Mouse (Mus musculus): ENCODE data around the gene Ptger4. TPM values are rescaled to one million over a fixed set of nuclear protein-coding genes. Genes with fewer than 3 reads are reported as not detected.

Gene Ptger4
- total and polyA plus RNA-seq, 2 experiments, result 0.09 to 0.65 TPM

GRCm38 (mm10) chr15:5173217-5173820, 70.7 kb downstream of the Ptger4 start:
- WGBS, result 66% methylated on average over 12 of the region's 12 CpGs
- H3K4me1 ChIP-seq (ENCODE audit: control insufficient read depth, insufficient read depth, low read length), result peaks cover 8% of the 10 kb centered on the region
- peak; percentile 84 for DNase-seq (ENCODE audit: extremely low read depth, low read depth, low spot score)
- H3K36me3 ChIP-seq (ENCODE audit: control insufficient read depth, insufficient read depth, low read length), result peaks cover 24% of the 10 kb centered on the region
- TF ChIP-seq CTCF (IDR thresholded peaks at IDR 0.05; ENCODE audit: low read depth, low read length) (no peak), POLR2A (IDR thresholded peaks at IDR 0.05; ENCODE audit: extremely low read depth, insufficient read depth, low read length) (no peak)
- no peak overlapping the region for H3K4me3 ChIP-seq (ENCODE audit: insufficient read depth, low read depth, low read length)
- H3K27me3 ChIP-seq (ENCODE audit: control insufficient read depth, insufficient read depth, low read length), result no peaks in the 10 kb centered on the region
- H3K27ac ChIP-seq (replicated peaks; ENCODE audit: insufficient read depth, low read depth, low read length), result peak overlapping the region; percentile 55; the same call in 1 of the 2 replicates
- no peaks in the 10 kb centered on the region for H3K79me2 ChIP-seq (ENCODE audit: control insufficient read depth, insufficient read depth, low read length)
- H3K9ac ChIP-seq (ENCODE audit: low read depth, low read length), result no peak overlapping the region

DNA sequence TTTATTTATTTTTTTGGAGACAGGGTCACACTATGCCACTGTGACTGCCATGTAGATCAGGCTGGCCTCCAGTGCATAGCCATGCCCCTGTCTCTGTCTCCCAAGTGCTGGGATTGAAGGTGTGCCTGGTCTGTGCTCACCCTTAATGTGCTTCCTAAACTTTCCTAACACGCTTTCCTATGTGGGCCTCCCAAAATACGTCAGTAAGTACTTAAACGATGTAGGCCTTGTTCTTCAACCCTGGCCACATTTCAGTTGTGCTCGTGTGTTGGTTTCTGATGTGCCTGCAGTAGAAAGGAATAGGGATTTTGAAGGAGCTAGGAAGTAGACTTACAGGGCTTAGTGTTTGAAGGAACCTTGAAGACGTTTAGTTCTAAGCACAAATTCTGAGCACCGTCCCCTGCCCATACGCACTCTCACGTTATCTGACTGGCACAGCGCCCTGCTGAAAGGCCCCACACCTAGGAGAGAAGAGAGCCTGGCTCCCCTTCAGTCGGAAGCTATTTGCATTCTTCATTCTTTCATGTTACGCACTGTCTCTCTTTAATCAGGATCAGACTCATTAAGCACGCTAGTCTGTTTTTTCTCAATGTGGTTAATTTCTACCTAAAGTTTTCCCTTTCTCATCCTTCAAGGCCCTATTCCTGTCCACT, 78.7 kb downstream of the Ptger4 start:
- TF ChIP-seq CTCF (IDR thresholded peaks at IDR 0.05; ENCODE audit: low read depth, low read length) (no peak), POLR2A (IDR thresholded peaks at IDR 0.05; ENCODE audit: extremely low read depth, insufficient read depth, low read length) (no peak)
- Histone ChIP-seq H3K27ac (replicated peaks; ENCODE audit: insufficient read depth, low read depth, low read length) (no peak overlapping the region), H3K4me1 (ENCODE audit: control insufficient read depth, insufficient read depth, low read length) (no peaks in the 10 kb centered on the region), H3K79me2 (ENCODE audit: control insufficient read depth, insufficient read depth, low read length) (no peaks in the 10 kb centered on the region; the same call in 1 of the 2 replicates), H3K36me3 (ENCODE audit: control insufficient read depth, insufficient read depth, low read length) (peaks cover 25% of the 10 kb centered on the region), H3K4me3 (ENCODE audit: insufficient read depth, low read depth, low read length) (no peak overlapping the region), H3K27me3 (ENCODE audit: control insufficient read depth, insufficient read depth, low read length) (no peaks in the 10 kb centered on the region), H3K9ac (ENCODE audit: low read depth, low read length) (no peak overlapping the region)
- DNase-seq (ENCODE audit: extremely low read depth, low read depth, low spot score), result no peak
- WGBS, result 92% methylated on average over 12 of the region's 12 CpGs

DNA sequence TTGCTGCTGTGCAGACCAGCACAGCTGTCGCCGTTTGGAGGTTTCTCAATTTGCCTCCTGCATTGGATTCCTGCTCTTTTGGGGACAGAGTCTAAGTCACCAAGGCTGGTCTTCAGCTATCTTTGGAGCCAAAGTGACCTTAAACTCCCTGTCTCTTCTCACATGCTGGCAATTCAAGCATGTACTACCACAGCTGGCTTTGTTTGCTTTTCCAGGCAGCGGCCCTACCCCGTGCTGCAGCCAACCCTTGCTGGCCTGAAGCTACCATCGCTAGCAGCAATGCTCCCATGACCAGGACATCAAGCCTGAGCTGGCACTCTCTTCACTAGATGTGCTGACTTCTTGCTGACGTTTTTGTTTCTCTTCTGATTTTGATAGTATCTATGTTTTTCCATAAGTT, 85.2 kb downstream of the Ptger4 start:
- 12% methylated on average over 6 of the region's 6 CpGs for WGBS
- Histone ChIP-seq H3K36me3 (ENCODE audit: control insufficient read depth, insufficient read depth, low read length) (peaks cover 3% of the 10 kb centered on the region), H3K27me3 (ENCODE audit: control insufficient read depth, insufficient read depth, low read length) (no peaks in the 10 kb centered on the region), H3K9ac (ENCODE audit: low read depth, low read length) (no peak overlapping the region), H3K4me1 (ENCODE audit: control insufficient read depth, insufficient read depth, low read length) (peaks cover 10% of the 10 kb centered on the region), H3K4me3 (ENCODE audit: insufficient read depth, low read depth, low read length) (no peak overlapping the region), H3K27ac (replicated peaks; ENCODE audit: insufficient read depth, low read depth, low read length) (no peak overlapping the region), H3K79me2 (ENCODE audit: control insufficient read depth, insufficient read depth, low read length) (peaks cover 10% of the 10 kb centered on the region; the same call in 1 of the 2 replicates)
- no peak for TF ChIP-seq CTCF (IDR thresholded peaks at IDR 0.05; ENCODE audit: low read depth, low read length)
- TF ChIP-seq POLR2A (IDR thresholded peaks at IDR 0.05; ENCODE audit: extremely low read depth, insufficient read depth, low read length), result no peak
- peak; percentile 90 for DNase-seq (ENCODE audit: extremely low read depth, low read depth, low spot score)

DNA sequence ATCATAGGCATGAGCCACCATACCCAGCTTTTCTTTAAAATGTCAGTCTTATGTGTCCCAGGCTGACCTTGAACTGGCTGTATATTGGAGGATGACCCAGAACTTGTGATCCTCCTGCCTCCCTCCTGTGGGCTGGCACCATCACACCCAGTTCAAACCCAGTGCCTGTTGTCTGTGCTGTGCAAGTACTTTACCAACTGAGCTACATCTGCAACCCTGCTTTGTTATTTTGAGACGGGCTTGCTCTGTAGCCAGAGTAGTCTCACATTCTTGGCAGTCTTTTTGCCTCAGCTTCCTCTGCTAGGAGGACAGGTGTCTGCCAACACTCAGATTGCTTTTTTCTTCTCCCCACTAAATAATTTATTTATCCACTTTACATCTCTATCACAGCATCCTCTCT, 86.6 kb downstream of the Ptger4 start:
- no peak for DNase-seq (ENCODE audit: extremely low read depth, low read depth, low spot score)
- no peaks in the 10 kb centered on the region for H3K27me3 ChIP-seq (ENCODE audit: control insufficient read depth, insufficient read depth, low read length)
- H3K4me3 ChIP-seq (ENCODE audit: insufficient read depth, low read depth, low read length), result no peak overlapping the region
- peaks cover 10% of the 10 kb centered on the region for H3K4me1 ChIP-seq (ENCODE audit: control insufficient read depth, insufficient read depth, low read length)
- no peaks in the 10 kb centered on the region for H3K36me3 ChIP-seq (ENCODE audit: control insufficient read depth, insufficient read depth, low read length)
- WGBS, result 58% methylated on average over 1 of the region's 1 CpGs
- TF ChIP-seq POLR2A (IDR thresholded peaks at IDR 0.05; ENCODE audit: extremely low read depth, insufficient read depth, low read length) (no peak), CTCF (IDR thresholded peaks at IDR 0.05; ENCODE audit: low read depth, low read length) (no peak)
- no peak overlapping the region for H3K27ac ChIP-seq (replicated peaks; ENCODE audit: insufficient read depth, low read depth, low read length)
- peaks cover 10% of the 10 kb centered on the region; the same call in 1 of the 2 replicates for H3K79me2 ChIP-seq (ENCODE audit: control insufficient read depth, insufficient read depth, low read length)
- H3K9ac ChIP-seq (ENCODE audit: low read depth, low read length), result no peak overlapping the region

Other genes with a start within 250 kb of the Ptger4 start
- 0.46 and 0.94 TPM in 2 replicates for gene C7, start 180.4 kb downstream of the Ptger4 start, total RNA-seq (2014; rRNA removed)
- 0.11 and 0.22 TPM in 2 replicates for gene C7, start 180.4 kb downstream of the Ptger4 start, polyA plus RNA-seq (2012; rRNA removed)
- 6.8 and 7.5 TPM in 2 replicates for gene Card6, start 135.6 kb downstream of the Ptger4 start, total RNA-seq (2014; rRNA removed)
- 2.5 TPM in 2 replicates for gene Card6, start 135.6 kb downstream of the Ptger4 start, polyA plus RNA-seq (2012; rRNA removed)
- 386 and 436 TPM in 2 replicates for gene Rpl37, start 127.5 kb downstream of the Ptger4 start, total RNA-seq (2014; rRNA removed)
- 282 and 301 TPM in 2 replicates for gene Rpl37, start 127.5 kb downstream of the Ptger4 start, polyA plus RNA-seq (2012; rRNA removed)
- 6.3 and 7.8 TPM in 2 replicates for gene Prkaa1, start 100.3 kb downstream of the Ptger4 start, total RNA-seq (2014; rRNA removed)
- gene Prkaa1, start 100.3 kb downstream of the Ptger4 start, polyA plus RNA-seq (2012; rRNA removed), result 1.8 and 1.9 TPM in 2 replicates
- 24.6 and 34.7 TPM in 2 replicates for gene Ttc33, start 58.7 kb downstream of the Ptger4 start, total RNA-seq (2014; rRNA removed)
- 3.7 and 3.9 TPM in 2 replicates for gene Ttc33, start 58.7 kb downstream of the Ptger4 start, polyA plus RNA-seq (2012; rRNA removed)

All from liver, adult 2 months (tissue).